Mouse (Mus musculus): Measurements from ENCODE around the gene S100a10. TPM values are rescaled to one million over a fixed set of nuclear protein-coding genes. Genes with fewer than 3 reads are reported as not detected.

Gene S100a10
- total RNA-seq, 4 experiments from 2014 or later: 50.9 to 79.4 (median 56.8) TPM

- peak; percentile 91 for DNase-seq (ENCODE audit: low spot score)
Observed at GRCm38 (mm10) chr3:93547099-93547648, 7.7 kb upstream of the S100a10 start.

GRCm38 (mm10) chr3:93547749-93548540 lies 6.9 kb upstream of the S100a10 start:
- DNase-seq (ENCODE audit: low spot score): no peak

GRCm38 (mm10) chr3:93548541-93549266 lies 6.2 kb upstream of the S100a10 start:
- no peak for DNase-seq (ENCODE audit: low spot score)

GRCm38 (mm10) chr3:93549986-93550385 lies 4.9 kb upstream of the S100a10 start:
- DNase-seq (ENCODE audit: low spot score): no peak

- no peak for DNase-seq (ENCODE audit: low spot score)
Observed at GRCm38 (mm10) chr3:93551950-93552901, 2.7 kb upstream of the S100a10 start.

GRCm38 (mm10) chr3:93553311-93553710 lies 1.6 kb upstream of the S100a10 start:
- DNase-seq (ENCODE audit: low spot score): no peak

- DNase-seq (ENCODE audit: low spot score): peak; percentile 53
Observed at GRCm38 (mm10) chr3:93553765-93554378, 1.0 kb upstream of the S100a10 start.

- no peak for DNase-seq (ENCODE audit: low spot score)
Observed at GRCm38 (mm10) chr3:93554379-93554980, 400 bp upstream of the S100a10 start.

GRCm38 (mm10) chr3:93555878-93556254 lies 986 bp downstream of the S100a10 start:
- peak; percentile 83 for DNase-seq (ENCODE audit: low spot score)

GRCm38 (mm10) chr3:93556599-93556998 lies 1.7 kb downstream of the S100a10 start:
- no peak for DNase-seq (ENCODE audit: low spot score)

- no peak for DNase-seq (ENCODE audit: low spot score)
Observed at GRCm38 (mm10) chr3:93557471-93557870, 2.6 kb downstream of the S100a10 start.

GRCm38 (mm10) chr3:93559961-93560360 lies 5.1 kb downstream of the S100a10 start:
- DNase-seq (ENCODE audit: low spot score): no peak

GRCm38 (mm10) chr3:93562372-93562771 lies 7.5 kb downstream of the S100a10 start:
- no peak for DNase-seq (ENCODE audit: low spot score)

- no peak for DNase-seq (ENCODE audit: low spot score)
Observed at GRCm38 (mm10) chr3:93563216-93563615, 8.3 kb downstream of the S100a10 start.

GRCm38 (mm10) chr3:93566892-93567291 lies 12.0 kb downstream of the S100a10 start:
- DNase-seq (ENCODE audit: low spot score): no peak

- DNase-seq (ENCODE audit: low spot score): no peak
Observed at GRCm38 (mm10) chr3:93567721-93568120, 12.8 kb downstream of the S100a10 start.

- DNase-seq (ENCODE audit: low spot score): peak; percentile 95
Observed at GRCm38 (mm10) chr3:93568428-93569040, 13.7 kb downstream of the S100a10 start.

GRCm38 (mm10) chr3:93569046-93569445 lies 14.2 kb downstream of the S100a10 start:
- no peak for DNase-seq (ENCODE audit: low spot score)

- no peak for DNase-seq (ENCODE audit: low spot score)
Observed at GRCm38 (mm10) chr3:93572058-93572791, 17.3 kb downstream of the S100a10 start.

All from heart, adult 8-10 months (tissue).